Mouse (Mus musculus): ENCODE measurements around the gene Nsun4. TPM values are rescaled to one million over a fixed set of nuclear protein-coding genes. Genes with fewer than 3 reads are reported as not detected.

Gene Nsun4
- 22.6 and 35.3 TPM in 2 replicates for polyA plus RNA-seq (2012; ENCODE audit: insufficient read depth, insufficient read length, missing spikeins)

DNA sequence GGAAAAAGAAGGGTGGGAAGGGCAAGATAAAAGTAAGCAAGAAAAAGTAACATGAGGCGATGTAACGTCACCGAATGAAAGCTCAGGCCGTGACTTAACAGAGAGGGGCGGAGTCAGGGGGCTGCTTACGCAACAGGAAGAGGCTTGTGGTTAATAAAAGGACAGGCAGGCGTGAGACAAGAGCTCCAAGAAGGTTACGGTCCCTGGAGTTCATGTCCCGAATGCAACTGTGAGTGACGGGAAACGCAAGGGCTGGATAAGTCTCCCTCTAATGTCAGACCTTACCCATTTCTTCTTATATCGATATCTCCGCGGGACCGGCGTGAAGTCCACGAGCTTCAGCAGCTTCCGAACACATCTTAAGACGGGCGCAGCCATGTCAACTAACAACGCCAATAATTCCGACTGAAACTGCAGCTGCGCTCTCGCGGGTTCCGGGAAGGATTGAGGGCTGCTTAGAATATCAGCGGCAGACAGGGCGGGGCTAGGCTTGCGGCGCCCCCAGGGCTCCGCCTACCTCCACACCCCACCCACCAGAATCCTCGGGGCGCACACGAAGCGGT lies at the start of gene Nsun4:
Nsun4 (minus strand) TSS at position 478 of the 563 bp plus-strand sequence.
- Histone ChIP-seq H3K27ac (replicated peaks; ENCODE audit: low read depth, low read length) (peak within 1 kb of the TSS; percentile 93), H3K4me3 (ENCODE audit: insufficient read depth, low read depth, low read length) (peak within 1 kb of the TSS; percentile 83), H3K4me1 (ENCODE audit: control insufficient read depth, insufficient read depth, insufficient read length, low read length) (peaks cover 3% of the 10 kb centered on the region; the same call in 1 of the 2 replicates)

DNA sequence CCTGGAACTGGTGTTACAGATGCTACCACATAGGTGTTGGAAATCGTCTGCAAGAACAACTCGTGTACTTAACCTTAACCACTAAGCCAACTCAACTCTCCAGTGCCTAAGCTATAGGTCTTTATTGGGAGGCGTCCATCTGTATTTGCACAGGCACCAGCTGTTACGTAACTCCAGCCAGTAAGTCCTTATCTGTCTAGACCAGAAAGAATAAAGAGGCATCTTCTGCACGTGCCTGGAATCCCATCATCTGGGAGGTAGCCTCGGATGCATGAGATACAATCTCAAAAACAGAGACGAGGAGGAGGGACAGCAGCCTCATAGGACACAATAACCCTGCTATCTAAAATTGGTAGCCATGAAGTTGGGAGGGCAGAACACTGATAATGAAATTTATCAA lies 47.3 kb upstream of the Nsun4 start:
- no peak overlapping the region for H3K27ac ChIP-seq (replicated peaks; ENCODE audit: low read depth, low read length)
- H3K4me3 ChIP-seq (ENCODE audit: insufficient read depth, low read depth, low read length), result no peak overlapping the region
- no peaks in the 10 kb centered on the region for H3K4me1 ChIP-seq (ENCODE audit: control insufficient read depth, insufficient read depth, insufficient read length, low read length)

DNA sequence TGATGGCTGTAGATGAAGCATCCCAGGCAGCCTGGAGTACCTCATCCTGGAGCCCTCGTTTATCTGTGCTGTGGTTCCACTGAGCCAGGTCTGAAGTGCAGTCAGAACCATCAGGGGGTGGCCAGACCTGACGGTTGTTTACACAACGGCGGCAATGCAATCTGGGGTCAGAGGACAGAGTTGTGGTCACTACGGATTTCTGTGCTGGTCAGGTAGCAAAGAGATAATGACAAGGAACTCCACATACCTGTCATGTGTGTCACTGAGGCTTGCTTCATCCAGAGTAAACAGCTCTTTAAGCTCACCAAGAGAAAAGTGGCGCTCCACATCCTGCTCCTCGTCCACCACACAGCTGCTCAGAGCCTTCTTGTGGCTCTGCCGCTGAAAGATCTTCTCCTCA lies 43.5 kb upstream of the Nsun4 start:
- Histone ChIP-seq H3K4me3 (ENCODE audit: insufficient read depth, low read depth, low read length) (no peak overlapping the region), H3K27ac (replicated peaks; ENCODE audit: low read depth, low read length) (no peak overlapping the region), H3K4me1 (ENCODE audit: control insufficient read depth, insufficient read depth, insufficient read length, low read length) (no peaks in the 10 kb centered on the region)

DNA sequence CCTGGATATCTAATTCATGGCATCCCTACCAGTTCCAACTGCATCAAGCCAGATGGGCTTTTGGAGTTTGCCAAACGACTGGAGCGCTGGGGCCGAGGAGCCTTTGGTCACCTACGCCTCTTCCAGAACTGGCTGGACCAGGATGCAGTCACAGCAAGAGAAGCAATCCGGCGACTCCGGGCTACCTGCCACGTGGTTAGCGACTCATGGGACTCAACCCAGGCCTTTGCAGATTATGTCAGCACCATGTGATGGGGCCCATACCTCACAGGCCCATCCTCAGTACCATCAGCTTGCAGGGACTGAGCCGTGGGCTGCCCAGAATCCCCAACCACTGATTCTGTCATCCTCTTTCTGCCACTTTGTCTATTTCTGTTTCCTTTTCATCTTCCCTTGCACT lies 42.6 kb upstream of the Nsun4 start:
- no peak overlapping the region for H3K4me3 ChIP-seq (ENCODE audit: insufficient read depth, low read depth, low read length)
- no peak overlapping the region for H3K27ac ChIP-seq (replicated peaks; ENCODE audit: low read depth, low read length)
- no peaks in the 10 kb centered on the region for H3K4me1 ChIP-seq (ENCODE audit: control insufficient read depth, insufficient read depth, insufficient read length, low read length)

DNA sequence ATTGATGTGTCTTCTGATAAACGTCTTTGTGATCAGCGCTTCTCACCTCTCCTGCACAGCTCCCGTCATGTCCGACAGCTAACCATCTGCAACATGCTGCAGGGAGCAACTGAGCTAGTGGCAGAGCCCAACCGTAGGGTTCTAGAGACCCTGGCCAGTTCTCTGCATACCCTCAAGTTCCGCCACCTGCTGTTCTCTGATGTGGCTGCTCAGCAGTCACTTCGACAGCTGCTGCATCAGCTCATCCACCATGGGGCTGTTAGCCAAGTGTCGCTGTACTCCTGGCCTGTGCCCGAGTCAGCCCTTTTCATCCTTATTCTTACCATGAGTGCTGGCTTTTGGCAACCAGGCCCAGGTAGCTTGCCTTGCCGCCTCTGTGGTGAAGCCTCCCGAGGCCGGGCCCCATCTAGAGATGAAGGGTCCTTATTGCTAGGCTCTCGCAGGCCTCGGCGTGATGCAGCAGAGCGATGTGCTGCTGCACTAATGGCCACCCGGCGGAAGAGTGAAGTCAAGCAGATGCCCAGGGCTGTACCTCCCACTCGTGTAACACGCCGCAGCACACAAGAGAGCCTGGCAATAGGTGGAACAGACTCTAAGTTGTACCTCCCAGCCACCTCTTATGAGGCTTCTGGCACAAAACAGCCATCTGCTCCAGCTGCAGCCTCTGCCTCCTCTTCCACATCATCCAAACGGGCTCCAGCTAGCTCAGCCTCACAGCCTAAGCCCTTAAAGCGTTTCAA lies 35.0 kb upstream of the Nsun4 start:
- H3K4me1 ChIP-seq (ENCODE audit: control insufficient read depth, insufficient read depth, insufficient read length, low read length), result no peaks in the 10 kb centered on the region
- H3K4me3 ChIP-seq (ENCODE audit: insufficient read depth, low read depth, low read length), result no peak overlapping the region
- no peak overlapping the region for H3K27ac ChIP-seq (replicated peaks; ENCODE audit: low read depth, low read length)

DNA sequence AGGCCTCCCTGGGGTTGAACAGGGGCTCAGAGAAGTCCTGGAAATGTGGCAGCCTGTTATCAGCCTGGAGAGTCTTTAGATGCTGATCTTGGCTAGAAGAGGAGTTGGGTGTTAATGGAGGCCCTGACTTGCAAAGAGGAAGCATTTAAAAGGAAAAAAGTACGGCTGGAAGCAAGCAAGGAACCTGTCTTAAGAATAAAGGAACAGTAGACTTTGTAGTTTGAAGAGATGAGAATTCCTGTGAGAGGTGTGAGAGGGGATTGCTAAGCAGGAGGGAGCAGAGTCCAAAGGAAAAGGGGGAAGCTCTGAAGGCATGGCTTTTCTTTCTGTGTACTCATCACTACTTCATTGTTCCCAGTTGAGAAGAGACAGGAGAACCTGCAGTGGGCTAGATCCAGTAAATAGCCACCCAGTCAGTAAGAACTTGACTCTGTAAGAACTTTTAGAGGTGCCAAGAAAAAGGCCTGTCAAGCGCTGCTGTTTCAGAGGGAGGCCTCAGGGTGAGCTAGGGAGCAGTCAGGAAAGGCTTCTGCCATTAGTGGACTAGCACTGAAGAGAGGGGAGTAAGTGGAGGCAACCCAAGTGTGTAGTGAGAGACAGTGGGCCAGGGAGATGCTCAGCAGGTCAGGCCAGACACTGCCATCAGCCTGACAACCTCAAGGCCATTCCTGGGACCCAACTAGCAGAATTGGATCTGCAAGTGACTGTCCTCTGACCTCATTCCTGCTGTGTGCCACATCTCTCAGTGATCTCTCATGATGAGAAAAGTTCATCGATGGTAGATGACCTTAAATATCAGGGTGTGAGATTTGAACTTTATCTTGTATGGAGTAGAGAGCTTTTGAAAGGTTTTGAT lies 23.8 kb upstream of the Nsun4 start:
- peaks cover 9% of the 10 kb centered on the region; the same call in 1 of the 2 replicates for H3K4me1 ChIP-seq (ENCODE audit: control insufficient read depth, insufficient read depth, insufficient read length, low read length)
- peak overlapping the region; percentile 93 for H3K4me3 ChIP-seq (ENCODE audit: insufficient read depth, low read depth, low read length)
- peak overlapping the region; percentile 81 for H3K27ac ChIP-seq (replicated peaks; ENCODE audit: low read depth, low read length)

DNA sequence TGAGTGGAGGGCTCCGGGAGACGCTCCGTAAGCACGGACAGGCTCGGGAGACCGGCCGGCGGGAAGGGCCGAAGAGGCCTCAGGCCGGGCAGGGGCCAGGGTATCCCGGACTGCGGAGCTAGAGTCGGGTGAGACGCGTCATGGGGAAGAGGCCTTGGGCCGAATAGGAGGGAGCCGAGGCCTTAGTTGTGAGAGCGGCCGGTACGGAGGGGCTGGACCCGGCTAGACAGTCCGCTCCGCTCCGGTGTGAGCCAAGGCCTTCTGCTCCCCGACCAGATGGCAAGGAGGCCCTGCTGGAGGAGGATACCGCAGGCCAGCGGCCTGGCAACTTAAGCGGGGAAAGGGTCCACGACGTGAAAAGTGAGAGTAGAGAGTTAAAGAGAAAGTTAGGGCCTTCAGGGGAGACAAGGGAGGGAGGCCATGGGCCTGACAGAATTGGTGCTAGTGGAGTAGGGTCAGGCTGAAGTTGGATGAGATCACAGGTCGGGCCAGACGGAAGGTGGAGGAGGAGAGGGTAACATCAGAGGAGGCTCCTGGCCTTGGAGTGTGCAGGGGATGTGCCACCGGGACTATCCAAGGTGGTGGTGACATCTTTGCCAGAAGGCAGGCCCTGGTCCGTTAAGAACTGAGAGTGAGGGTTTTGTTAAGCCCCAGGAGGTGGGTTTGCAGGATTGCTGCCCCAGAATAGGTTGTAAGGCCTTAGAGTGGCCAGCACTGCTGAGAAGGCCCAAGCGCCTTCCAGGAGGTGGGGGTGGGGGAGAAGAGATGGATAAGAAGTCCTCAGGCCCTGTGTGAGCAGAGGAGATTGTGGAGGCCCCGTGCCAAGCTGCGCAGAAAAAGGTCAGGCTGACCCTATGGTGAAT lies 22.9 kb upstream of the Nsun4 start:
- Histone ChIP-seq H3K4me3 (ENCODE audit: insufficient read depth, low read depth, low read length) (peak overlapping the region; percentile 93), H3K27ac (replicated peaks; ENCODE audit: low read depth, low read length) (peak overlapping the region; percentile 81), H3K4me1 (ENCODE audit: control insufficient read depth, insufficient read depth, insufficient read length, low read length) (peaks cover 9% of the 10 kb centered on the region; the same call in 1 of the 2 replicates)

DNA sequence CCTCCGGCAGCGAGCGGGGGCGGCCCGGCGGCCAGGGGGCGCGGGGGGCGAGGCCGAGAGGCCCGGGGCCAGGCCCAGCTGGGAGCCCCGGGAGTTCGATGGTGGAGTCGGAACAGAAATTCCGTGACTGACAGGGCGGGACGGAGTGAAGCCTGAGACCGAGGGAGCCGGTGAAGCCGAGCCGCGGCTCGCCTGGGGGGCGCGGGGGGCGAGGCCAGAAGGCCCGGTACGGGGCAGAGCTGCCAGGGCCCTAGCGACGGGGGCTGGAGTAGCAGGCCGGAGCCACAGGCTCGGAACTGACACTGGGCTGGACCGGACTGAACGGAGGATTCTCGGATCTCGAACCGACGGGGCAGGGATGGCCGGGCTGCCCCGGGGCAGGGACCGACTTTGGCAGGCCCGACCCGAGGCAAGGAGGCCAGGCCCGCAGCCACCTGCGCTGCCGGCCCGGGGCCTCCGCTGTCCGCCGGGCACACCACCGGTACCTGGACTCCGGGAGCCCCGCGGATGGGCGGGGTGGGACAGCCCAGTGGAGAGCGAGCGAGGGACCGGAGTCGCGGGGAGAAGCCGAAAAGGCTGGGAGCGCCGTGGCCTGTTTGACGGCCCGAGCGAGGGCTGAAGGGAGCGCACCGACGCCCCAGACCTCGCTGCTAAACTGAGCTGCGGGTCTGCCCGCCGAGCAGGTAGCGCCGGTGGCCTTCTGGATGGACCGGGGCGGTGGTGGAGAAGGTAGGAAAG lies 22.1 kb upstream of the Nsun4 start:
- H3K27ac ChIP-seq (replicated peaks; ENCODE audit: low read depth, low read length), result peak overlapping the region; percentile 81
- peaks cover 13% of the 10 kb centered on the region; the same call in 1 of the 2 replicates for H3K4me1 ChIP-seq (ENCODE audit: control insufficient read depth, insufficient read depth, insufficient read length, low read length)
- H3K4me3 ChIP-seq (ENCODE audit: insufficient read depth, low read depth, low read length), result peak overlapping the region; percentile 93

DNA sequence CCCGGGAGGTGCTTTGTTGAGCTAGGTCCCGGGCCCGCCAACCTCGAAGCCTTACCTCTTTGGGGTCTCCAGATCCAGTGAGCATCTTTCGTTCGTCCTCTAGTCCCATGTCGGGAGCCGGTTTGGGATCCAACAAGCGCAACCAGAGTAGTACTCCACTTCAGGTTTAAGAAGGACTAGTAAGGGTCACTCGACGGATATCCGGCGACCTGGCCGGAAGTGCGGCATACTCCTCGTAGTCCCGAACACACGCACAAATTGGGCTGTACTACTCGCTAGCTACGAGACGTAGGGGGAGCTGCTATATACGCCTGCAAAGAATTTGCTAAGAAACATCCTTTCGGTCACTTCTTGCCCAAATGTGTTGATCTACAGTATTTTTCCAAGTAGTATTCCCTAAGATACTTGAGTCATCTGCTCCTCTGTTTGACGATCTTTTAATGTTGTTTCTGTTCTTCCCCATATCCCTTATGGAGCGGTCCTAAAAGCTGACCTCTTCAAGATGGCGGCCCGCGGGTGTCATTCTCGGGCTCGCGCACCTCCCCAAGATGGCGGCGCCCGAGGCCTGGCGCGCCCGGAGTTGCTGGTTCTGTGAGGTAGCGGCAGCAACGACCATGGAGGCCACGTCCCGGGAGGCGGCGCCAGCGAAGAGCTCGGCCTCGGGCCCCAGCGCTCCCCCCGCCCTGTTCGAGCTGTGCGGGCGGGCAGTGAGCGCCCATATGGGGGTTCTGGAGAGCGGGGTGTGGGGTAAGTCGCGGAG lies 21.4 kb upstream of the Nsun4 start, which contains the start of the genes Uqcrh and Lrrc41:
Uqcrh (minus strand) TSS at position 211 of the 760 bp plus-strand sequence.
Lrrc41 (plus strand) TSS at position 409 of the 760 bp plus-strand sequence.
- Histone ChIP-seq H3K27ac (replicated peaks; ENCODE audit: low read depth, low read length) (peak within 1 kb of the TSS; percentile 92), H3K4me3 (ENCODE audit: insufficient read depth, low read depth, low read length) (peak within 1 kb of the TSS; percentile 93), H3K4me1 (ENCODE audit: control insufficient read depth, insufficient read depth, insufficient read length, low read length) (peaks cover 13% of the 10 kb centered on the region; the same call in 1 of the 2 replicates)

DNA sequence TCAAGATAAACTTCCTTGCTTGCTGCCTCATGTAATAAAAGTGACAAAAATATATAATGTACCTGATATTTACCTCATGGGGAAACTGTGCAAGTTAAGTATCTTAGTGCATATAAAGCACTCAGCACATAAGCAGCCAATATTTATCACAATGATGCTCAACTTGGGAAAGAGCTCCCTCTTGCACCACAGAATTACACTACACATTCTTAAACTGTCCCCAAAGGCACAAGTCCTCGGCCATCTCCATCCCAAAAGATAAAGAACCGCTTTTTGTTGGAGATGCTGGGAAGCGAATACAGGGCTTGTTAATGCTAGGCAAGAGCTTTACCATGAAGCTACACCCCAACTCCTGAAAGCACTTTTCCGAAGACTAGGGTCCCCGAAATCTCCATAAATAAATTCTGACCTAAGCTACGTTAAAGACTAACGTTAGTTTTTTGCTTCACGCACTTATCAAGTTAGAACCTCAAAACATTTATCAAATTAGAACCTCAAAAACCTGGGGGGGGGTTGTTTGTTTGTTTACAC lies 20.5 kb upstream of the Nsun4 start:
- Histone ChIP-seq H3K4me1 (ENCODE audit: control insufficient read depth, insufficient read depth, insufficient read length, low read length) (peaks cover 13% of the 10 kb centered on the region; the same call in 1 of the 2 replicates), H3K4me3 (ENCODE audit: insufficient read depth, low read depth, low read length) (peak overlapping the region; percentile 91), H3K27ac (replicated peaks; ENCODE audit: low read depth, low read length) (peak overlapping the region; percentile 92)

DNA sequence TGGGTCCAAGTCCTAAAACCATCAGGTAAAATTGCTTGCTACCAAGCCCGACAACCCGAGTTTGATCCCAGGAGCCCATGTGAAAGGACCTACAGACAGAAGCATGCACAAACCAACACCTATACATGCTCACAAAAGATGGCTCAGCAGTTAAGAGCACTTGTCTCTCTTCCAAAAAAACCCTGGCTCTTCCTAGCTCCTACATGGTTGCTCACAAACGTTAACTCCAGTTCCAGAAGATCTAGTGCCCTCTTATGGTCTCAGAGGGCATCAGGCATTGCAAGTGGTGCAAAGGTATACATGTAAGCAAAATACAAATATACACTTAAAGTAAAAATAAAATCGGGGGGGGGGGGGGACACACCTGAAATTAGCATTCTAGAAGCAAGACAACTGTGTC lies 19.5 kb upstream of the Nsun4 start:
- Histone ChIP-seq H3K4me1 (ENCODE audit: control insufficient read depth, insufficient read depth, insufficient read length, low read length) (peaks cover 13% of the 10 kb centered on the region; the same call in 1 of the 2 replicates), H3K4me3 (ENCODE audit: insufficient read depth, low read depth, low read length) (peak overlapping the region; percentile 41), H3K27ac (replicated peaks; ENCODE audit: low read depth, low read length) (no peak overlapping the region)

DNA sequence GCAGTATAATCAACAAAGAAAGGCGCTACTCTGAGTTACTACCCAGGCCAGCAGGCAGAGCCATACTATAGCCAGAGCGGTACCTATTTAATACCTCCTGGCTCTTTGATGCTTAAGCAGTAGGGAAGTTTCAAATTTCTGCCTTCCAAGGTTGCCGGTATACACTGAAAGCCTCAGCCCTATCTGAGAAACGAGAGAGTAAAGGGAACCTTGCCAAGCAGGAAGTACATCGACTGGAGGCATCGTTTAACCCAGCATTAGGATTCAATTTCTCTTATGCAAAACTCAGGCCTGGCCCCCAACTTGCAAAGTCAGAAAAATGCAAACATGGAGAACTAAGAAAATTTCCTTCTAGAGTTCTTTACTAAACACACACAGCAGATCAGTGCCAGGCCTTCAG lies 16.4 kb upstream of the Nsun4 start:
- Histone ChIP-seq H3K4me1 (ENCODE audit: control insufficient read depth, insufficient read depth, insufficient read length, low read length) (0 out of 2 replicates have a peak, but pooled peaks cover 4% of the 10 kb centered on the region), H3K4me3 (ENCODE audit: insufficient read depth, low read depth, low read length) (no peak overlapping the region), H3K27ac (replicated peaks; ENCODE audit: low read depth, low read length) (no peak overlapping the region)

DNA sequence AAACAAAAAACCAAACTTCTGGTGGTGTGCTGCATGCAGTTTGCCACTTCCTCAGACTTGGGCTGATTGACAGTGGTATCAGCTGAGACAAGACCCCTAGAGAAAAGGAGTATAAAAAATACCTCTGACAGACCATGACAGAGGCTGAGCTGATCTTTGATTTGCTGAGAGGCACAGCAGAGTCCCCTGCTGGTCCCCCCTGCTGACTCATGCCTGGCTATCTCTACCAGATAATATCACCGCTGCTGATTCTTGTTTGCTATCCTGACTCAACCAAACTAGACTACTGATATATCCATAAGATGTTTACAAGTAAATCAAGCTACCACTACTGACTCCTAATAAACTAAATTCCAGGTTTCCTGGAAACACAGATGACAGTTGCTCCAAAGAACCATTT lies 10.2 kb upstream of the Nsun4 start:
- no peak overlapping the region for H3K27ac ChIP-seq (replicated peaks; ENCODE audit: low read depth, low read length)
- no peaks in the 10 kb centered on the region for H3K4me1 ChIP-seq (ENCODE audit: control insufficient read depth, insufficient read depth, insufficient read length, low read length)
- H3K4me3 ChIP-seq (ENCODE audit: insufficient read depth, low read depth, low read length), result no peak overlapping the region
